Mouse (Mus musculus) midbrain, embryonic 10.5 days (tissue): ENCODE measurements at regions not wholly inside any gene's neighbourhood (a gene's known extent, or its start where the extent isn't known, plus 50 kb on each side); places are given as distances from the start of the nearest gene placed in this dataset.

ENCODE experiments used
- DNase-seq: peaks from one replicate; pipeline ENCODE4 v3.0.0-alpha.2; 2017; ENCODE audit warnings: low spot score
- H3K27ac ChIP-seq: fragments of 300-500 bp; sonication (generic); replicated peaks from 2 replicates; pipeline ENCODE4 v1.5.1; 2016; ENCODE audit warnings: mild to moderate bottlenecking
- H3K27me3 ChIP-seq: fragments of 300-500 bp; sonication (generic); 2 replicates; pipeline ENCODE4 v1.6.1; 2016; ENCODE audit warnings: low read depth, mild to moderate bottlenecking; ENCODE audit not compliant: poor library complexity, severe bottlenecking
- H3K36me3 ChIP-seq: fragments of 300-500 bp; sonication (generic); 2 replicates; pipeline ENCODE4 v1.6.1; 2016; ENCODE audit warnings: mild to moderate bottlenecking, moderate library complexity
- H3K4me1 ChIP-seq: fragments of 300-500 bp; sonication (generic); 2 replicates; pipeline ENCODE4 v1.6.1; 2016
- H3K4me3 ChIP-seq: fragments of 300-500 bp; sonication (generic); 2 replicates; pipeline ENCODE4 v1.5.1; 2016; ENCODE audit warnings: mild to moderate bottlenecking, moderate library complexity
- H3K9me3 ChIP-seq: fragments of 300-500 bp; sonication (generic); replicated peaks from 2 replicates; pipeline ENCODE4 v1.6.1; 2016; ENCODE audit warnings: mild to moderate bottlenecking
- WGBS: fragments of 180-500 bp; shearing (Covaris S2); methylation state at CpG from one replicate; pipeline ENCODE4 v1.1.7; 2016; 5-methylcytosine and 5-hydroxymethylcytosine counted together

GRCm38 (mm10) chr14:23114910-23115309 is 899.4 kb downstream of the Kcnma1 start:
- Histone ChIP-seq H3K4me3 (no peak overlapping the region), H3K9me3 (no peaks in the 10 kb centered on the region), H3K4me1 (peaks cover 3% of the 10 kb centered on the region; the same call in 1 of the 2 replicates), H3K27ac (no peak overlapping the region), H3K36me3 (no peaks in the 10 kb centered on the region), H3K27me3 (no peaks in the 10 kb centered on the region)
- WGBS = 84% methylated on average over 5 of the region's 5 CpGs
- DNase-seq = no peak

DNA sequence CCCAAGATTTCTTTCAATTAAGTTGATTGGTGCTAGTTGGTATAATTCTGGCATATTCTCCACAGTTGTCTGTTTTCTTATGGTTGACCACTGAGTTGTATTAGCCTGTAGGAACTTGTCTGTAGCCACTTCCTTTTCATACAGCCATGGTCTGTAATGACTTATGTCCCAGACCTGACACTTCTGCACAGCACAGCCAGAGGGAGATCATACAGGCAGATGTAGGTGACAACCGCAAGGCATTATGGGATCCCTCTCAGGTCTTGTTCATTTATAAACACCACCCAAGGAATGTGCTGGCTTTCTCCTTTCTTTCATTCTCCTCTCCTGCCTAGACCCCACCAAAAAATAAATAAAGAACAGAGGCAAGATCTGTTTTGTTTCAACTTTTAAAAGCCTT is 899.8 kb downstream of the Kcnma1 start:
- 93% methylated on average over 1 of the region's 1 CpGs for WGBS
- Histone ChIP-seq H3K27ac (no peak overlapping the region), H3K27me3 (no peaks in the 10 kb centered on the region), H3K4me3 (no peak overlapping the region), H3K4me1 (peaks cover 3% of the 10 kb centered on the region; the same call in 1 of the 2 replicates), H3K9me3 (no peaks in the 10 kb centered on the region), H3K36me3 (no peaks in the 10 kb centered on the region)
- no peak for DNase-seq

- H3K36me3 ChIP-seq = no peaks in the 10 kb centered on the region
- H3K27ac ChIP-seq = no peak overlapping the region
- H3K9me3 ChIP-seq = no peaks in the 10 kb centered on the region
- no peaks in the 10 kb centered on the region for H3K27me3 ChIP-seq
- DNase-seq = no peak
- 86% methylated on average over 2 of the region's 2 CpGs for WGBS
- H3K4me1 ChIP-seq = peaks cover 3% of the 10 kb centered on the region; the same call in 1 of the 2 replicates
- no peak overlapping the region for H3K4me3 ChIP-seq
Measured at GRCm38 (mm10) chr14:23112369-23112768, 901.9 kb downstream of the Kcnma1 start.

- WGBS = 88% methylated on average over 7 of the region's 7 CpGs
- H3K4me1 ChIP-seq = peaks cover 3% of the 10 kb centered on the region; the same call in 1 of the 2 replicates
- no peaks in the 10 kb centered on the region for H3K27me3 ChIP-seq
- no peak overlapping the region for H3K27ac ChIP-seq
- no peaks in the 10 kb centered on the region for H3K36me3 ChIP-seq
- no peak overlapping the region for H3K4me3 ChIP-seq
- DNase-seq = no peak
- no peaks in the 10 kb centered on the region for H3K9me3 ChIP-seq
Measured at GRCm38 (mm10) chr14:23108590-23108989, 905.7 kb downstream of the Kcnma1 start.

GRCm38 (mm10) chr14:23107466-23107865 is 906.8 kb downstream of the Kcnma1 start:
- Histone ChIP-seq H3K4me1 (peaks cover 3% of the 10 kb centered on the region; the same call in 1 of the 2 replicates), H3K27ac (no peak overlapping the region), H3K9me3 (no peaks in the 10 kb centered on the region), H3K36me3 (no peaks in the 10 kb centered on the region), H3K4me3 (no peak overlapping the region), H3K27me3 (no peaks in the 10 kb centered on the region)
- WGBS = 85% methylated on average over 4 of the region's 4 CpGs
- no peak for DNase-seq
